Mouse (Mus musculus) olfactory bulb, adult 2 months (tissue): ENCODE results near the gene Grcc10.

Source experiments
- CTCF ChIP-seq: fragments of 200-500 bp; IDR thresholded peaks from 2 replicates; pipeline ENCODE4 v1.5.1; 2012; ENCODE audit warnings: low read depth, mild to moderate bottlenecking, low read length, moderate library complexity; ENCODE audit not compliant: insufficient read depth
- POLR2A ChIP-seq: fragments of 200-500 bp; IDR thresholded peaks from 2 replicates; pipeline ENCODE4 v1.6.1; 2012; ENCODE audit warnings: mild to moderate bottlenecking, low read depth, low read length, moderate library complexity; ENCODE audit not compliant: insufficient read depth

DNA sequence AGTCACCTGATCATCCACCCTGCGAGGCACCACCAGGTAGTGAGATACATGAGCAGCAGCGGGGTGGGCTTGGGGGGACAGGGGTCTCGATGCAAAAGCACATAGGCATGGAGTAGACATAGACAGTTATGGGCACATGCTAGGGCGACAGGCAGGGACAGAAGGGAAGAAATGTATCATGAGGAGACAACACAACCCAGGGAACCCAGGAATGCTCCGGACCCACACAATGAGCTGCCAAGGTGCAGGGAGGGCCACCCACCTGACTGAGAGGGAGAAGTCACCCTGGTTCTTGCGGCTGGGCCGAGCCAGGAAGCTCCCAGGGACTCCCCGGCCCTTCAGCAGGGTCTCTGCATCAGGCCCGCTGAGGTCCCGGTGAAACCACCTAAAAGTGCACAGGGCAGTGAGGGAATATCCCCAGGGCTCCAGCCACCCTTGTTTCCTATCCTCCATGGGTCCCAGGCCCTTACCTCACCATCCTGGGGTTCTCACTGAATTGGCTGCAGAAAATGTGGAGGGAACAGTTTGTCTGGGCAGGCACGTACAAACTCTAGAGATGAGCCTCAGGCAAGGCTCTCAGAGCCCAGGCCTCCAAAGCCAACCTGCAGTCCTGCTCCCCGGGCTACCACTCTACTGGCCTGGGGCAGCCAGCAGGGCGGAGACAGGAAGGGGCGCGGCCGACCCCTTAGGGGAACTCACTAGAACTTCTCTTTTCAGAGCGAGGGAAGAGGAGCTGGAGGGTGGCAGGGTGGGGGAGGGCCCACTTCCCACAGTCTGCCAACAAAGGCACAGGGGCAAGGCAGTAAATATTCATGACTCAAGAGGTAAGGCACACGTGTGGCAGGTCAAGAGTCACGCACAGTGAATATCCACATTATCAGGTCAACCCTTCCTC is 8.5 kb downstream of the Grcc10 start:
- no peak for TF ChIP-seq CTCF
- TF ChIP-seq POLR2A, result no peak
